Mouse (Mus musculus): ENCODE measurements at regions not wholly inside any gene's neighbourhood (a gene's known extent, or its start where the extent isn't known, plus 50 kb on each side); places are given as distances from the start of the nearest gene placed in this dataset.

DNA sequence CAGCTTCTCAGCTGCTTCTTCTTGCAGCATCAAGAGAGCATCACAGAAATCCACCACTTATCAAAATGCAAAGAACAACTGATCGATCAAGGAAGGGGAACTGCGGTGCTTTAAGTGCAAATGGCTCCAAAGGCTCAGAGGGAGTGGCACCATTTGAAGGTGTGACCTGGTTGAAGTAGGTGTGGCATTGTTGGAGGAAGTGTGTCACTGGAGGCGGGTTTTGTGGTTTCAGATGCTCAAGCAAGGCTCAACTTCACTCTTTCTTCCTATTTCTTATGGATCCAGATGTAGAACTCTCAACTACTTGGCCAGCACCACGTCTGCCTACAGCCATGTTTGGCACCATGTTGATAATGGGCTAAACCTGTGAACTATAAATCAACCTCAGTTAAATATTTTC lies 334.5 kb downstream of the Lpin1 start:
- H3K27ac ChIP-seq (ENCODE audit: insufficient read depth, low read depth, low read length): no peak overlapping the region
- TF ChIP-seq POLR2A (IDR thresholded peaks at IDR 0.05; ENCODE audit: borderline replicate concordance, low read depth, low read length): no peak
- H3K4me1 ChIP-seq (ENCODE audit: control insufficient read depth, insufficient read depth, low read length): no peaks in the 10 kb centered on the region
- no peak overlapping the region for H3K4me3 ChIP-seq (ENCODE audit: insufficient read depth, low read length)

DNA sequence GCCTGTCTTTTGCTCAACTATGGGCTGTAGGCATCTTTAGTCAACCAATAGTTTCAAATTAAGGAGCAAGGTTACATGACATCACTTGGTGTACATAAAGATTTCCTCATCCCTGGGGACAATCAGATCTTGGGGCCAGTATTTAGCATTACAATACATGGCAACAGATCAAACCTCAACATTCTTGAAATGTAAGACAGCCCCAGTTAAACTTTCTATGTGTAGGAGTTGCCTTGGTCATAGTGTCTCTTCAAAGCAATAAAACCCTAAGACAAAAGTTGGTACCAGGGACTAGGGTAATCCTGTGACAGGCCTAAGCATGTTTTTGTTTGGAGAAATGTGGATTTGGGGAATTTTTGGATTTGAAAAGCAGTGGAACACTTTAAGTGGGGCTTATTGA lies 338.3 kb downstream of the Lpin1 start:
- TF ChIP-seq POLR2A (IDR thresholded peaks at IDR 0.05; ENCODE audit: borderline replicate concordance, low read depth, low read length) (no peak), CTCF (IDR thresholded peaks at IDR 0.05; ENCODE audit: low read depth, low read length) (no peak)
- Histone ChIP-seq H3K4me3 (ENCODE audit: insufficient read depth, low read length) (no peak overlapping the region), H3K4me1 (ENCODE audit: control insufficient read depth, insufficient read depth, low read length) (no peaks in the 10 kb centered on the region), H3K27ac (ENCODE audit: insufficient read depth, low read depth, low read length) (no peak overlapping the region)

DNA sequence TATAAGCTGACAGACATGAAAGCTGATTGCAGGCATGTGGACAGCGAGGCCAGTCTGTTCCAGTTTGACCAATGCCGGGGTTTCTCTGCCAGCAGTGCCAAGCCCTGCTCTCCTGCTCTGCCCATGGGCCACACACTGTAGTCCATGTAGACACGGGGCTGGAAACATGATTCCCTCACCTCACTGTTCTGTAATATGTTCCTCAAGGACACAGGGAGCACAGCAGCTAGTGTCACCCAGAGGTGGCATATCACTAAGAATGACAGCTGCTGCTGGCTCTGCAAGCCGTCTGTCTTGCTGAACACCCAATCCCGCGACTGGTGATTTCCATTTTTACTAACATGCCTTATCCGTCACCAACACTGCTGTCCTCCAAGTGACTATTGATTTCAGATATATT lies 339.9 kb downstream of the Lpin1 start:
- Histone ChIP-seq H3K4me1 (ENCODE audit: control insufficient read depth, insufficient read depth, low read length) (no peaks in the 10 kb centered on the region), H3K4me3 (ENCODE audit: insufficient read depth, low read length) (no peak overlapping the region)
- TF ChIP-seq POLR2A (IDR thresholded peaks at IDR 0.05; ENCODE audit: borderline replicate concordance, low read depth, low read length) (no peak), CTCF (IDR thresholded peaks at IDR 0.05; ENCODE audit: low read depth, low read length) (no peak)

DNA sequence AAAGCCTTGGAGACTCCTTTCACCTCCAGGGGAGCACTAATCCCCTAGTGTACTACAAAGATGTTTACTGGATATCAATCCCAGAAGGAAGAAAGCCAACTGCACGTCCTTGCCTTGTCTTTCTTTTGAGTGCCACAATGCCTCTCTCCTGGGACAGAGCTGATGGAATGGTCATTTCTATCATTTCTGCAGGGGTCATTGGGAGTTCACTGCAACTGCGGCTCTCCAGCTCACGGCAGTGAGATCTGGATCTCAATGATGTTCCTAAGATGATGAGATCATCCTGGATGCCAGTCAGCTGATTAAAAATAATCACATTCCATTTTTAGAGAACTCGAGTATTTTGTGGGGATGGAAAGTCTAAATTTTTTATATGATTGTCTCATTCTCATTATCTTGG lies 341.1 kb downstream of the Lpin1 start:
- no peak overlapping the region for H3K4me3 ChIP-seq (ENCODE audit: insufficient read depth, low read length)
- no peaks in the 10 kb centered on the region for H3K4me1 ChIP-seq (ENCODE audit: control insufficient read depth, insufficient read depth, low read length)
- no peak for TF ChIP-seq POLR2A (IDR thresholded peaks at IDR 0.05; ENCODE audit: borderline replicate concordance, low read depth, low read length)
- no peak for TF ChIP-seq CTCF (IDR thresholded peaks at IDR 0.05; ENCODE audit: low read depth, low read length)
- no peak overlapping the region for H3K27ac ChIP-seq (ENCODE audit: insufficient read depth, low read depth, low read length)

More for the DNA sequence above, 339.9 kb downstream of the Lpin1 start:
- H3K27ac ChIP-seq (ENCODE audit: insufficient read depth, low read depth, low read length): no peak overlapping the region

DNA sequence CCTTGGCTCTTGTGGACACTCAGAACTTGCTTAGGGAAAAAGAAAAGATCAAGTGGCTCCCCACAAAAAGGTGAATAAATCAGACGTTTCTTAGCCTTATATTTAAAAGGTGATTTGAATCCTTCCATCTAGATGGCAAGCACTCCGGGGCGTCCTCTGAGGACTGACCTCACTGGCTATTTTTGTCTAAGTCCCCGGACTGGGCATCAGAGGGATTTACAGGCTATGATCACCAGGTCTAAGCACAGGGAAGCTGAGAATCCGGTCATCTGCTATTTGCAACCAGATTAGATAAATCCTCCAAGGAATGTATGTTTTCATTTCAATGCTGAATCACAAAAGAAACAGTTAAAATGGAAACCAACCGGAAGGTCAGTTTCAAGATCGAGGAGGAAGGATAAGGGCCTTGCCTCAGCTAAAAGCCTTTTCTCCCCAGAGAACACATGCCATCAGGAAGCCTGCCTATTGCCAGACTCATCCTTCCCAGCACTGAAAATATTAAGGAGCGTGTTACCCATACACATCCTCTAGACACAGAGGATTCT lies 342.1 kb downstream of the Lpin1 start:
- Histone ChIP-seq H3K27ac (ENCODE audit: insufficient read depth, low read depth, low read length) (no peak overlapping the region), H3K4me3 (ENCODE audit: insufficient read depth, low read length) (no peak overlapping the region), H3K4me1 (ENCODE audit: control insufficient read depth, insufficient read depth, low read length) (no peaks in the 10 kb centered on the region)
- TF ChIP-seq CTCF (IDR thresholded peaks at IDR 0.05; ENCODE audit: low read depth, low read length): no peak
- no peak for TF ChIP-seq POLR2A (IDR thresholded peaks at IDR 0.05; ENCODE audit: borderline replicate concordance, low read depth, low read length)

GRCm38 (mm10) chr12:16261465-16261864 lies 349.3 kb downstream of the Lpin1 start:
- H3K4me1 ChIP-seq (ENCODE audit: control insufficient read depth, insufficient read depth, low read length): no peaks in the 10 kb centered on the region
- H3K27ac ChIP-seq (ENCODE audit: insufficient read depth, low read depth, low read length): no peak overlapping the region
- TF ChIP-seq POLR2A (IDR thresholded peaks at IDR 0.05; ENCODE audit: borderline replicate concordance, low read depth, low read length) (no peak), CTCF (IDR thresholded peaks at IDR 0.05; ENCODE audit: low read depth, low read length) (no peak)
- no peak overlapping the region for H3K4me3 ChIP-seq (ENCODE audit: insufficient read depth, low read length)

DNA sequence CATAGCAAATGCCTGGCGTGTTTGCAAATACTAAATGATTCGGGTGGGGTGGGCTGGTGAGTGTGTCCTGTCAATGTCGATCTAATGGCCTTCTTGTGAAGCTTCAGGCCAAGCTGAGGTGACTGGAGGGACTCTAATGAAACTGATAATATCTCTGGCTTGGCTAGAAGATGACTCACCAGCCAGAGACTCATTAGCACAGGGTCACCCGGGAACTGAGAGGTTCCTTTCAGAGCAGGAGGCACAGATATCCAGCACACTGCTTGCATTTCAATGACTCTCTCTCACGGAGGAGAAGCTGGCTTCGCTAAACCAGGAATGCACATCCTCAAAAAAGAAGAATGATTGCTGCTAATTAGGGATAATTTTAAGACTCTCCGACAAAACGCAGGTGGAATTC lies 349.8 kb downstream of the Lpin1 start:
- no peak overlapping the region for H3K27ac ChIP-seq (ENCODE audit: insufficient read depth, low read depth, low read length)
- TF ChIP-seq CTCF (IDR thresholded peaks at IDR 0.05; ENCODE audit: low read depth, low read length): no peak
- H3K4me3 ChIP-seq (ENCODE audit: insufficient read depth, low read length): no peak overlapping the region
- H3K4me1 ChIP-seq (ENCODE audit: control insufficient read depth, insufficient read depth, low read length): no peaks in the 10 kb centered on the region

GRCm38 (mm10) chr12:16260501-16260900 lies 350.3 kb downstream of the Lpin1 start:
- Histone ChIP-seq H3K4me1 (ENCODE audit: control insufficient read depth, insufficient read depth, low read length) (no peaks in the 10 kb centered on the region), H3K27ac (ENCODE audit: insufficient read depth, low read depth, low read length) (no peak overlapping the region), H3K4me3 (ENCODE audit: insufficient read depth, low read length) (no peak overlapping the region)
- TF ChIP-seq CTCF (IDR thresholded peaks at IDR 0.05; ENCODE audit: low read depth, low read length) (no peak), POLR2A (IDR thresholded peaks at IDR 0.05; ENCODE audit: borderline replicate concordance, low read depth, low read length) (no peak)

GRCm38 (mm10) chr12:16250621-16251020 lies 360.1 kb downstream of the Lpin1 start:
- TF ChIP-seq POLR2A (IDR thresholded peaks at IDR 0.05; ENCODE audit: borderline replicate concordance, low read depth, low read length) (no peak), CTCF (IDR thresholded peaks at IDR 0.05; ENCODE audit: low read depth, low read length) (no peak)
- H3K27ac ChIP-seq (ENCODE audit: insufficient read depth, low read depth, low read length): no peak overlapping the region
- H3K4me1 ChIP-seq (ENCODE audit: control insufficient read depth, insufficient read depth, low read length): no peaks in the 10 kb centered on the region
- H3K4me3 ChIP-seq (ENCODE audit: insufficient read depth, low read length): no peak overlapping the region

GRCm38 (mm10) chr12:16250096-16250495 lies 360.7 kb downstream of the Lpin1 start:
- no peak overlapping the region for H3K4me3 ChIP-seq (ENCODE audit: insufficient read depth, low read length)
- H3K27ac ChIP-seq (ENCODE audit: insufficient read depth, low read depth, low read length): no peak overlapping the region
- H3K4me1 ChIP-seq (ENCODE audit: control insufficient read depth, insufficient read depth, low read length): no peaks in the 10 kb centered on the region
- TF ChIP-seq POLR2A (IDR thresholded peaks at IDR 0.05; ENCODE audit: borderline replicate concordance, low read depth, low read length) (no peak), CTCF (IDR thresholded peaks at IDR 0.05; ENCODE audit: low read depth, low read length) (no peak)

- Histone ChIP-seq H3K4me3 (ENCODE audit: insufficient read depth, low read length) (no peak overlapping the region), H3K27ac (ENCODE audit: insufficient read depth, low read depth, low read length) (no peak overlapping the region), H3K4me1 (ENCODE audit: control insufficient read depth, insufficient read depth, low read length) (no peaks in the 10 kb centered on the region)
- TF ChIP-seq POLR2A (IDR thresholded peaks at IDR 0.05; ENCODE audit: borderline replicate concordance, low read depth, low read length): no peak
- TF ChIP-seq CTCF (IDR thresholded peaks at IDR 0.05; ENCODE audit: low read depth, low read length): no peak
These were observed 371.0 kb downstream of the Lpin1 start for GRCm38 (mm10) chr12:16239792-16240191.
